Mouse (Mus musculus): ENCODE results near the gene Ager. TPM values are rescaled to one million over a fixed set of nuclear protein-coding genes. Genes with fewer than 3 reads are reported as not detected.

Ager gene
- polyA plus RNA-seq (2012; rRNA removed) = 0.43 and 0.59 TPM in 2 replicates

DNA sequence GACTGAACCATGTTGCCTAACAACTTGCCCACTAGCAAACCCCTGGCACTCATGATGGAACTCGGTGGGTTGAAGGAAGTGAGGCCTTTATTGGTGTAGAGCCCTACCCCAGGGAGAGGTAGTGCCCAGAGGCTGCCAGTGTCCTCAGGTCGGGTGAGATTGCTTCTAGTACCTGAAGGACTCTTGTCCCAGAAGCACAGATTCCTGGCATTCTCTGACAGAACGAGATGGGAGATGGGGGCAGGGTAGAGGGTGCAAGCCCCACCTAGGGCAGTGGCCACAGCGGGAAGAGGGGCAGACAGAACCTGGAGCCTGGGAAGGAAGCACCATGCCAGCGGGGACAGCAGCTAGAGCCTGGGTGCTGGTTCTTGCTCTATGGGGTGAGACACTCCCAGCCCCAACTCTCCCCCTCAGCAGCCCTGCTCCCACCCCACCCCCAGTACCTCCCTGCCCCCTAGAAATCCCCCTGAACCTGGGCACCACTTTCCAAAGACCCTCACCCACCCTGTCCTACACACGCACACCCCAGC, at the start of gene Ager:
Ager (plus strand) TSS at position 297 of the 530 bp plus-strand sequence.

DNA sequence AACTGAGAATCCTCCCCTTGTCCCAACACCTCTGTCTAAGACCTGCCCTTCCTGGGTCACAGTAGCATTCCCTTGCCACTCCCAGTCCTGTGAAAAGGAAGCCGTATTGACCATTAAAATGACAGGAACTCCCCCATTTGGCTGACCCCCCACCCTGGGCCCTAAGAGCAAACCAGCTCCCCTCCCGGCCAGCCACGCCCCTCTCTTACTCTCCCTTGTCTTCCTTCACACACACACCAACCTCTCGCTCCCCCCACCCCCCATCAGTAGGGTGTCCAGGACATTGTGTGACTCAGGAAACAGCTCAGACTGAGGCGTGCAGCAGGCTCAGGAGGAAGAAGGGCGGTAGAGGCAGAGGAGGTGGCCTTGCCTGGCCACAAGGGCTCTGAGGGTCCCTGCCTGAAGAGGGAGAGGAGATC, 33.6 kb upstream of the Ager start, which contains the start of gene Notch4:
Notch4 (plus strand) TSS at position 266 of the 419 bp plus-strand sequence.

DNA sequence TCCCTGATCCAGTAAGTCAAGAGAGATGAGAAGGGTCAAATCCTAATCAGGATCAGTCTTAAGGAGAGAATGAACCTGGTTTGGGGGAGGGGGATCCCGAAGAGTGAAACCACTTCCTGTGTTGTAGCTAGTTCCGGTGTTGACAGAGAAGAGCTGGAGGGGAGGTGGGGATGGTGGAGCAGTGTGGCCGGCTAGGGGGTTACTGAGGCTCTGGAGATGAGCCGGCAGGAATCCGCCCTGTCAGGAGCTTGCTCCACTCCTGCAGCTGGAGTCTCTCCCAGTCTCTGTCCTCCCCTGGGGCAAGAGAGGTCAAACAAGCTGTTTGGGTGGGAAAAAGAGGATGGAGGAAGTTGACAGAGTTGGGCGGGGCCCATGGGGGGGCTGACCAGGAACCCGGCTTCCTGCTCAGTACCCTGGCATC, 8.0 kb upstream of the Ager start, which contains the start of gene Gpsm3:
Gpsm3 (plus strand) TSS at position 126 of the 421 bp plus-strand sequence.

DNA sequence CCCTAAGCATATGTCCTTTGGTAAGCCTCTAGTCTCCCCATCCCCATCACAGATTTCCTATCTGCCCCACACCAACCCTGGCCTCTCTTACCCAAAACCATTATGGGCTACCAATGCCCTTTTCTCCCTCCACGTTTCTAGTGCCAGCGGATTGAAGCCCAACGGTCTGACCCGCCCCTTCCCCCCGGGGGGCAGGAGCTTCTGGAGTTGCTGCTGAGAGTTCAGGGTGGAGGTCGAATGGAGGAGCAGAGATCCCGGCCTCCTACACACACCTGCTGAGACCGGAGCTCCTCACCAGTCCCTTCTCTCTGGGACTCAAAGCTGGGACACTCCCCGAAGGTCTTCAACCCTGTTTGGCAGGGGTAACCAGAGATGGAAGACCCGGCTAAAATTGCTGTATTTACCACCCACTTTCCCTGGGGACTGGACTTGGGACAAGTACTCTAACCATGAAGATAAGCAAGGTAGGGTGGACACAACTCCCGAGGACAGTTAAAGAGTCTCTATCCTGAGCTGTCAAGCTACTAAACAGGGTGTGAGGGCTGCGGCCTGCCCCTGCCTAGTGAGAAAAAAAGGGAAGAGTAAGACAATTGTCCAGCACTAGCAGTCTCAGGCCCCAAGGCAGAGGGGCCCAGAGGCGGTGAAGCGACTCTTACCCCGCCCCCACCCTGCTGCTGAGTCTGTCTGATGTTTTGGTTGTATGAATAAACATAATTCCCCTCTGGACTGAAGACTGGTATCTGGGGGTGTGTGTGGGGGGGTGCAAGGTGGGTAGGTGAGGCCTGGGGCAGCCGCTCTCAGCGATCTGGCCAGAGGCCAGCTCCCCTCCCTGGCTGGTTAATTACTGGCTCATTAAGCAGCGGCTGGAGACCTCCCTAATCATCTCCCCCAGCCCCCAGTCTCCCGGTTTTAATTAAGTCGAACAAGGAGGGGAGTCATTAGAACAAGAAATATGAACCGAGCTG, 6.4 kb upstream of the Ager start, which contains the start of gene Pbx2:
Pbx2 (plus strand) TSS at position 238 of the 965 bp plus-strand sequence.

DNA sequence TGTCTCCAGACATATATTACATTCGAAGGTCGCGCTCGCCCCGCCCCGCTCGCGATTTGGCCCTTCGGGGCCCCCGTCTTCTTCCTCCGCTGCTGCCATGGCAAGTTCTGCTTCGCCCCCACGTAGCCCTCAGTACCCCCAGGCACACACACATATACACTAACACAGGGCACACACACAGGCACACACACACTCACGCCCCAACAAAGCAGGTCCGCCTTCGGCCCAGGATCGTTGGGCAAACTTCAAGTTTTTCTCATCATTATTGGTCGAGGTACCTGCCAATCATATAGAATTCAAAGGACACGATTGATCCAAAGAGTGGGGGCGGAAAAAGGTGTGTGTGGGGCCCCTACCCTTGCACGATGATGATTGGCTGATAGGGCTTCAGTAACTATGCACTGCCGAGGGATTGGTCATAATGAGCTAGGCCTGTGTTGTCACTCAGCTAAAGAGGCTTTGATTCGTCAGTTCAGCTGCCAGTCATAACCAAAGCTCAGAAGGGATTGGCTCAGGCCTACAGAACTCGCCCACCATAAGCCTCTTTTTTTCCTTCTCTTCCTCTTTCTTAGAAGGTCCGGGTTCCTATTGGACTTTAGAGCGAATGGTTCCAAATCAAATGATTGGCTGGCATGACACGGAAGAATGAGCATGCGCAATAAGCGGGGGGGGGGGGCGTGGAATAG, 5.9 kb downstream of the Ager start, which contains the start of gene Rnf5:
Rnf5 (minus strand) TSS at position 316 of the 686 bp plus-strand sequence.

DNA sequence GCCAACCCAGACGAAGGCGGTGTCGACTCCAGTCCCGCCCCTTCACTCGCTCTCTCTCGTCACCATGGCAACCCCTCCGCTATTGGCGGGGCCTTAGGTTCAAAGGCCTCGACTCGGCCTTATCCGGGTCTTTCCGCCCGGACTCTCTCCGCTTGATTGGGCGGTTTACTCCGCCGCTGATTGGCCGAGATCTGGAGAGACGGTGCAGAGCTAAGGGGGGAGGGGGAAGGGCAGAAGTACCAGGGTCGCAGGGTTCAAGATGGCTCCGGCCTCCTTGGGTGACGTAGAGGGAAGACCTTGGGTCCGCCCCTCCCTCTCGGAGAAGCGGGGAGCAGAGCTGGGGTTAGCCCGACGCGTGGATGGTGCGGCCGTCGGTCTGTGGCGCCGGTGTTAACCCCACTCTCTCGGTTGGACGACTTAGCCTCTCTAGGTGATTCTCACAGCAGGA, 6.4 kb downstream of the Ager start, which contains the start of gene Agpat1:
Agpat1 (plus strand) TSS at position 202 of the 448 bp plus-strand sequence.

DNA sequence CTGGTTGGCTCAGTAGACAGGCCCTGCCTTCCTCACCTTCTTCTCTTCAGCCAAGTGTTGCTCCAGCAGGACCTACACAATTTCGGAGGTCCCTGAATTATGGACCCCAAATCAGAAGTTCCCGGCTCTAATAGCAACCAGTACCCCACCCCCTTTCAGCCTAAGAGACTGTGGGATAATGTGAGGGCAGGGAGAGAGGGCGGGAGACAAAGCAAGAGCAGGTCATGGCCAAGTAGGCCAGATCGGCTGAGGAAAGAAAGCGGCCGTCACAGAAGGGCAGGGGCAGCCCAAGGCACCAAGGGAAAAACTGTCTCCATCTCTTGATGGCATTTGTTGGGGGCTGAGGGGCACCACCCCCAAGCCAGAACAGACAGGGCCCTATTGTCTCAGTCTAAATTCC, 18.2 kb downstream of the Ager start, which contains the start of gene Egfl8:
Egfl8 (minus strand) TSS at position 101 of the 400 bp plus-strand sequence.

DNA sequence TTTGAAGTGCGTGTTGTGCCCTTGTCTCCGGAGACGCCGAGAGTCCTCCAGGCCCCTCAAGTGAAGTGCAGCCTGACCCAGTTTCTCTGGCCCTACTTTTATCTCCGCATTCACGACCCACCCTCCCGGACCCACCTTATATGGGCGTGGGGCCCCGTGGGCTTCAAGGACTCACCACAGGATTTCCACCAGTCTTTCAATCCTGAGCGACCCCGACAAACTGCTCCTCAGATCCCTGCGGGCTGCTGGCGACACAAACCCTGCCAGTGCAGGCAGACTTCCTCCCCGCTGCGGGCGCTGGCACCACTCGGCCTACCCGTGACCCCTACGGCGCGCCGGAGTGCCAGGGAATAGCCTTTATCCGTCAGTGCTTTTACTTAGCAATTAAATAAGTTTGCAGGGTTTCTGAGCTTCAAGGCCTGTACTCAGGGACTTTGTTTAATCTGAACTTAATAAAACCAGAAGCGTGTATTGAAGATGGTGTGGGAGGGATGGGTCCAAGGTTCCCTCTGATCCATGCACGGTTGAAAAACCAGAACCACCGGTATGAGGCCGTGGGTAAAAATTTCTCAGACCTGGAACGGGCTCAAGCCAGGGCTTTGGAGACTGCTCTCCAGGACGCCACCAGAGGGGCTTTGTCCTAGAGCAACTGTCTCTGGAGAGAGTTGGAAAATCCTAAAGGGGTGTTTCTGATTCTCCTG, 30.4 kb downstream of the Ager start, which contains the start of gene Ppt2:
Ppt2 (minus strand) TSS at position 568 of the 701 bp plus-strand sequence.

DNA sequence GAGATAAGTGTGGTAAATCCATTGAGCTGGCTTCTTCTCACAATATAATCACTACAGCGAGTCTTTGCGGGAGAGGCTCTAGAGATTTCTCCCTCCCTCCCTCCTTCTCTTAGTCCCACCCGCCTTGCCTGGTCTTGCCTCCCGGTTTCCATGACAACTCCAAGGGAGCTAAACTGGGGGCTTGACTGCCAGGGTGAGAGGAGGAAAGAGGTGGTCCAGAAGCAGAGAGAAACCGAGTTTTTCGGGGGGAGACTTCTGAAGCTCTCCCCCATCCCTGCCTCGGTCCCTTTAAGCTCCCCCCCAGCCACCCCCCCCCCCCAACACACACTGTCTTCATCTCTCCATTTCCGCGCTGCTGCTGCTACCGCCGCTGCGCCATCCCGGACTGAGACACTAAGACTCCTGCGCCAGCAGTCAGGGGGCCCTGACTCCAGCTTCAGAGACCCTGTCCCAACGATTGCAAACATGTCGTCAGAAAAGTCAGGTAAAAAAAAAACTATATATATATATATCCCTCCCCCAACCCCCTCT, 31.6 kb downstream of the Ager start, which contains the start of gene Prrt1:
Prrt1 (plus strand) TSS at position 313 of the 531 bp plus-strand sequence.

DNA sequence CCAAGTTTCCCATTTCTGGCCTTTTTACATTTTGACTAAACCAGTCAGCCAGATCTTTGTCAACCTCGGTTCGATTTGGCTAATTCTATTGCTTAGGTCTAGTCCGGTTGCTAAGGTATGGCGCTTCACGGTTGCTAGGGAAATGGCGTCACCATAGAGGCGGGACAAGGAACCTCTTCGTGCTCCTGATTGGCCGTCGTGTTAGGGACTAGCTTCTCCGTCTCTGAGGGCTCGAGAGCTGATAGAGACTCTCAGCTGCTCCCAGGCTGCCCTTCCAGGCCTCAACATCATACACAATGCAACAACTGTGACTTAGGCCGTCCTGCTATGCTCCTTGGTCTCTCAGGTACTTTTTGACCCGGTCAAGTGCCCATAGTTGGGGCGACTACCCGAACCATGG, 46.9 kb downstream of the Ager start, which contains the start of gene Fkbpl:
Fkbpl (plus strand) TSS at position 157 of the 400 bp plus-strand sequence.

DNA sequence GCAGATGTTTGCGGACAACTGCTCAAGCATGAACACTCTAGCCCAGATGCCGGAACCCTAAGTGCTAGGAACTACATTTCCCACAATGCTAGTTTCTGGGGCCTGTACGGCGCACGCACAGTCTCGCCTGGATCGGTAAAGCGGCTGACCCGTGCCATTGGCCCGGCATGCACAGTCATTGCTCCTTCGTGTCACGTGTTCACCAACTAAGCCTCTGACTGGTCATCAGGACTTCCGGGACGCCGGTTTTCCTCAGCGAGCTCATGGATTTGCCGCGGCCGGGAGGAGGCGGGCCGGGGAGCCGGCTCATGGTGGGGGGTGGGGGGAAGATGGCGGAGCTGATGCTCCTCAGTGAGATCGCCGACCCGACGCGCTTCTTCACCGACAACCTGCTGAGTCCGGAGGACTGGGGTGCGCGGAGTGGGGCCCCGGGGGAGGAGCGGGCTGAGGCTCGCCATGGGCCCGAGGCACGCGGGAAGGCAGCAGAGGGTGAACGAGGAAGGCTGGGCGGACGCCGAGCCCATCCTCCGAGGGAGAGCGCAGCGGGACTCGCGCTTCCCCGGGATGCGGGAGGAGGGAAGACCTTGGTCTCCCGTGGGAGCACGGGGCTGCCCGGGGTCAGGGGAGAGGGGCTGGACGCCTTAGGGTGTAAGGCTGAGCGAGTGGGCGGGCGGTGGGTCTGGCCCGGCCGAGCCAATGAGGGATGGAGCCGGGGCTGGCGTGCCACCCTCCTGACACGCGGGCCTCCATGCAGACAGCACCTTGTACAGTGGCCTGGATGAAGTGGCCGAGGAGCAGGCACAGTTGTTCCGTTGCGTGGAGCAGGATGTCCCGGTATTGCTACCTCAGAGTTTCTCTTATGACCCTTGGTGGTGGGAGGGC, 49.5 kb downstream of the Ager start, which contains the start of gene Atf6b:
Atf6b (plus strand) TSS at position 241 of the 882 bp plus-strand sequence.

Other genes with a start within 250 kb of the Ager start
- 0.03 and 0.19 TPM in 2 replicates for gene Btnl2, start 243.0 kb upstream of the Ager start, polyA plus RNA-seq (2012; rRNA removed)
- gene Btnl1, start 220.7 kb upstream of the Ager start, polyA plus RNA-seq (2012; rRNA removed) = 0.12 TPM in 1 of 2 replicates, not detected in the other
- 0.17 TPM in 1 of 2 replicates, not detected in the other for gene BC051142, start 199.0 kb upstream of the Ager start, polyA plus RNA-seq (2012; rRNA removed)
- 1.1 and 1.3 TPM in 2 replicates for gene Btnl4, start 120.5 kb upstream of the Ager start, polyA plus RNA-seq (2012; rRNA removed)
- 0.04 TPM in 1 of 2 replicates, not detected in the other for gene Btnl6, start 80.5 kb upstream of the Ager start, polyA plus RNA-seq (2012; rRNA removed)
- gene Notch4, start 33.6 kb upstream of the Ager start, polyA plus RNA-seq (2012; rRNA removed) = 13.3 and 22.9 TPM in 2 replicates
- gene Gpsm3, start 8.1 kb upstream of the Ager start, polyA plus RNA-seq (2012; rRNA removed) = 3.2 and 4.9 TPM in 2 replicates
- gene Pbx2, start 6.6 kb upstream of the Ager start, polyA plus RNA-seq (2012; rRNA removed) = 16.0 and 17.3 TPM in 2 replicates
- 56.7 and 59.0 TPM in 2 replicates for gene Rnf5, start 5.8 kb downstream of the Ager start, polyA plus RNA-seq (2012; rRNA removed)
- gene Agpat1, start 6.4 kb downstream of the Ager start, polyA plus RNA-seq (2012; rRNA removed) = 136 and 169 TPM in 2 replicates
- gene Egfl8, start 18.1 kb downstream of the Ager start, polyA plus RNA-seq (2012; rRNA removed) = 0.74 and 1.6 TPM in 2 replicates
- 20.9 and 22.1 TPM in 2 replicates for gene Ppt2, start 30.6 kb downstream of the Ager start, polyA plus RNA-seq (2012; rRNA removed)
- gene Prrt1, start 31.7 kb downstream of the Ager start, polyA plus RNA-seq (2012; rRNA removed) = 4.0 and 4.6 TPM in 2 replicates
- gene Fkbpl, start 46.9 kb downstream of the Ager start, polyA plus RNA-seq (2012; rRNA removed) = 1.4 and 2.8 TPM in 2 replicates
- 40.9 and 47.9 TPM in 2 replicates for gene Atf6b, start 49.3 kb downstream of the Ager start, polyA plus RNA-seq (2012; rRNA removed)
- gene Tnxb, start 72.7 kb downstream of the Ager start, polyA plus RNA-seq (2012; rRNA removed) = 14.8 and 21.3 TPM in 2 replicates
- gene C4b, start 146.0 kb downstream of the Ager start, polyA plus RNA-seq (2012; rRNA removed) = 9.3 and 13.4 TPM in 2 replicates
- gene Cyp21a1, start 206.7 kb downstream of the Ager start, polyA plus RNA-seq (2012; rRNA removed) = 1.1 and 3.1 TPM in 2 replicates
- gene Stk19, start 239.1 kb downstream of the Ager start, polyA plus RNA-seq (2012; rRNA removed) = 31.6 and 34.6 TPM in 2 replicates
- gene Dxo, start 239.2 kb downstream of the Ager start, polyA plus RNA-seq (2012; rRNA removed) = 34.4 and 36.4 TPM in 2 replicates

All from stomach, adult 2 months (tissue).